Mouse (Mus musculus): ENCODE measurements at regions not wholly inside any gene's neighbourhood (a gene's known extent, or its start where the extent isn't known, plus 50 kb on each side); places are given as distances from the start of the nearest gene placed in this dataset.
"Not testable (repeated sequence)": the region's sequence is repeated elsewhere in the genome, so short reads cannot be mapped to it uniquely, and the experiment has no call there.

DNA sequence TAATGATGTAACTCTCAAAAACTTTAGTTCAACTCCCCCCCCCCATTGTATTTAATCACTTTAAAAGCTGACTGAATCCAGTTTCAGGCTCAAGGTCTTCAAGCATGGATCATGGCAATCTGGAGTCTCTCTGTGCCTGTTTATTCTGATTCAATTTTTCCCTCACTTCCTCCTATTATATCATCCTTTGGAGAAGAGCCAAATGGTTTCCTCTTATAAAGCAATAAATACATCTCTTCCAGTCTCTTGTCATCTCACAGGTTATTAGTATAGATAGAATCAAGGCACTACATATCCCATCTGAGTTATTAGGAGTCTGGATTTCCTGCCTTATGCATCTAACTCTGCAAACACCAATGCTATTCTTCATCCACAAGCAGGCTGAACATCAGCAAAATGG, 530.2 kb upstream of the Pdcd1 start:
- no peak for DNase-seq (ENCODE audit: low spot score in 2 of 2)
- Histone ChIP-seq H3K4me3 (no peak overlapping the region), H3K27ac (no peak overlapping the region)
- TF ChIP-seq CTCF (conservative IDR thresholded peaks at IDR 0.05) = no peak

GRCm38 (mm10) chr1:94581650-94582405, 529.5 kb upstream of the Pdcd1 start:
- Histone ChIP-seq H3K27ac (no peak overlapping the region), H3K4me3 (no peak overlapping the region)
- no peak for TF ChIP-seq CTCF (conservative IDR thresholded peaks at IDR 0.05)
- no peak for DNase-seq (ENCODE audit: low spot score in 2 of 2)

- Histone ChIP-seq H3K4me3 (no peak overlapping the region), H3K27ac (no peak overlapping the region)
- no peak for TF ChIP-seq CTCF (conservative IDR thresholded peaks at IDR 0.05)
- no peak for DNase-seq (ENCODE audit: low spot score in 2 of 2)
These were observed 480.6 kb upstream of the Pdcd1 start for GRCm38 (mm10) chr1:94532773-94533541.

- DNase-seq (ENCODE audit: low spot score in 2 of 2) = no peak
- no peak overlapping the region for H3K27ac ChIP-seq
- no peak overlapping the region for H3K4me3 ChIP-seq
- TF ChIP-seq CTCF (conservative IDR thresholded peaks at IDR 0.05) = no peak
These were observed 451.7 kb upstream of the Pdcd1 start for GRCm38 (mm10) chr1:94504080-94504520.

DNA sequence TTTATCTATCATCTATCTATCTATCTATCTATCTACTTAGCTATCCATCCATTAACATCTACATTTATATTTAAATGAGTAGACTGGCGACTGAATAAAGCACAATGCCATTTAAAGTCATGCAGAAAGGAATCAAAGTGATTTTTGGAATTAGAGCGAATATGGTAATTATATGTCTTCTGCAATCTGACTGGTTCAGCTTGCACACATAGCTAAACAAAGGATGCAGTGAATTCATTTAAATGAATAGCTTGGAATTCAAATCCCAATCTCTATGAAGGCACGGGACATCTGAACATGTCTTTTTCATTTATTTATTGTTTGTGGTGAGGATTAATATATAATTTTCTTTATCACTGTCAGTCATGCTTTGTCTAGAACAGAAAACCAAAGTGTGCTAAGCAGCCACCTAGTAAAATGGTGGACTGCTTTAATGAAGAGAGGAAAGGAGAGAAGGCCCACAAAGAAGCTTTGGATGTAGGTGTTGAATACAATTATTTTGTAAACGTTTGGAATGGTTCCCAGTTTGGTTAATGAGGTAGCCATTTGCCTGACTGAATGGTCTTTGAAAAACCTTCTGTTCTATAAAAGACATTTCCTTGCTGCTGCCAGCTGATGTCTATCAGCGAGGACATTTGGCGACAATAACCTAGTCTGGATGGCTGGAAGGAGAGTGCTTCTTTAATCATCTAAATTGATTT, 451.2 kb upstream of the Pdcd1 start:
- no peak overlapping the region for H3K27ac ChIP-seq
- no peak overlapping the region for H3K4me3 ChIP-seq
- no peak for TF ChIP-seq CTCF (conservative IDR thresholded peaks at IDR 0.05)
- peak in 1 of 2 experiments; percentile 1 for DNase-seq (ENCODE audit: low spot score in 2 of 2)

DNA sequence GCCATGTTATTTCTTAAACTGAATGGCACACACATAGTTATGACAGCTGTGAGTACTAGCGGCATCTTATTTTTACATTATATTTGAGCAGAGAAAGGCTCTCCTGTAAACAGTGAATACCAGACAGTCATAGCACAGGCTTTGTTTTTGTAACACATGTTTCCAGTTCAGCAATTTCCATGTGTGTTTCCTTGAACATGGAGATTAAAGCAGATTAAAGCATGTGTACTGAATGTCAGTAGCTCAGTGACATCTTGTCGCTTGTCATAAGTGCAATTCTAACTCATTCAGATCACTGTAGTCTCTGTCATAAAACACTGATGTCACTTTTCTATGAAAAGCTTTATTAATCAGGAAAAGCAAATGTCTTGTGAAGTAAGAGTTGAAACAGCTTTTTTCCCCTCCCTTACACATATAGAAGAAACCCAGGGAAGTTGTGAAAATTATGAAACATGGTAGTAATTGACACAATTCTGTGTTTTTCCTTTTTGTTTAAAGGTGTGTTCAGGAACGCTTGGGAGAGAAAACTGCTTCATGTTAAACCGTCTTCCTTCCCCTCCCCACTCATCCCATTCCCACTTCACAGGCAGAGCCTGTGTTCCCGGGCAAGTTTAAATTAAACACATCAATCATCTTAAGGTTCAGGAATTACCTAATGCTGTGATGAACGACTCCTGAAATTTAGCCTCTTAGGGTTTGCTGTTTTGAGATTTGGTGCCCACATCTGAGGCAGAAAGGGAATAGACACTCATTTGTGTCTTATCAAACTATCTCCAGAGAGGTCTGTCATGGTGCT, 449.9 kb upstream of the Pdcd1 start:
- TF ChIP-seq CTCF (conservative IDR thresholded peaks at IDR 0.05) = no peak
- Histone ChIP-seq H3K4me3 (no peak overlapping the region), H3K27ac (no peak overlapping the region)
- no peak for DNase-seq (ENCODE audit: low spot score in 2 of 2)

DNA sequence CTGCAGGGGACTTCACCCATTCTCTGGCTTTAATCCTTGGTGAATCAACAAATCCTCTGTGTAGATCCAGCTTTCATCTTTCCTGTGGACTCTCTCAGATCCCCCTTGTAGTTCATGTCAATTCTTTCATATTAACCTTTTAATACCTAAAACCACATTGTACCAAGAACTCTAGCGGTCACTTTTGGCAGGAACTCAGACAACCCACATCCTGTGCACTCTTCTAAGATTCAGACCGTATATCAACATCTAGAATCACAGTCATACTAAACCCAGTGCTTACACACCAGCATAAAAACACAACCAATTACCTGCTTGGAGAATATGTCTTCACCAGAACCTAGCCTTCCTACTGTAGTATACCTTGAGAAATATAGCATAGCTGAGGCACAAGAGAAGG, 444.6 kb upstream of the Pdcd1 start:
- H3K27ac ChIP-seq = no peak overlapping the region

GRCm38 (mm10) chr1:94496341-94496740, 444.0 kb upstream of the Pdcd1 start:
- Histone ChIP-seq H3K4me3 (no peak overlapping the region), H3K27ac (no peak overlapping the region)
- DNase-seq (ENCODE audit: low spot score in 2 of 2) = no peak
- TF ChIP-seq CTCF (conservative IDR thresholded peaks at IDR 0.05) = no peak

More for the DNA sequence above, 444.6 kb upstream of the Pdcd1 start:
- DNase-seq (ENCODE audit: low spot score in 2 of 2) = no peak
- no peak overlapping the region for H3K4me3 ChIP-seq
- no peak for TF ChIP-seq CTCF (conservative IDR thresholded peaks at IDR 0.05)

GRCm38 (mm10) chr1:94487062-94487461, 434.7 kb upstream of the Pdcd1 start:
- DNase-seq (ENCODE audit: low spot score in 2 of 2) = no peak
- no peak for TF ChIP-seq CTCF (conservative IDR thresholded peaks at IDR 0.05)
- H3K27ac ChIP-seq = no peak overlapping the region
- H3K4me3 ChIP-seq = no peak overlapping the region

DNA sequence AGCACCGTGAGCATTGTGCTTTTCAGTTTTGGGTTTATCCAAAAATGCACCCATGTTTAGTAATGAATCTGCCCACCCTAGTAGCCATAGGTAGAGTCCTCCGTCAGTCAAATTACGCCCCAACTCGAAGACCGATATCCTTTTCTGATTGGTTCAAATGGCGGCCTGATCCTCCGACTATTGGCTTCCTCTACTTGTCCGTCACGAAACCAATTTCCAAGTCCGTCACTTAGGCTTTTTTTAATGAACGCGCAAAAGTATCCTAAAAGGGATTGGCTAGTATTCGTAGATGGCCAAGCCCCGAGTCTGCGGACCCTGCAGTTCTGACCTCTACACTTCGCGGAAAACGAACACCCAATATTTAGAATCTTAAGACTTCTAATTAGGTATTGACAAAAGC, 417.5 kb upstream of the Pdcd1 start:
- not testable (repeated sequence) for H3K4me3 ChIP-seq, H3K27ac ChIP-seq
- DNase-seq (ENCODE audit: low spot score in 2 of 2) = peak in 1 of 2 experiments; percentile 26

- H3K4me3 ChIP-seq = no peak overlapping the region
- no peak for DNase-seq (ENCODE audit: low spot score in 2 of 2)
- H3K27ac ChIP-seq = no peak overlapping the region
- TF ChIP-seq CTCF (conservative IDR thresholded peaks at IDR 0.05) = no peak
These were observed 371.4 kb upstream of the Pdcd1 start for GRCm38 (mm10) chr1:94423731-94424130.

DNA sequence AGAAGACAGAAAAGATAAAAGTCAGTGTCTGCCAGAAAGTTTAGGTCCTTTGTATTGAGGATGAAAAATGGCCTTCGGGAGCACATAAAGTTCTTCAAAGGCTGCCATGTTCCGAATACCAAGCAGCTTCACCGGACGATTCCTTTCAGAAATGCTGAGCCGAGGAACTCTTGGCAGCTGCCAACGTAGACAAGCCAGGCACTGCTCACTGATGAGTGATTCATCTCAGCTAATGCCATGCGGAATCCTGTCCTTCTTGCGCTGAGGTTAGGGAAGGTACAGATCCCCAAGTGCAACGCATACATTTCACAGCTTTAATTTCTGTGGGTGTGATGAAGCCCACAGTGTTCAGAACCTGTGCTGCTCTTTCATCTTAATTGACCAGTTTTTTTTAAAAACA, 360.7 kb upstream of the Pdcd1 start:
- DNase-seq (ENCODE audit: low spot score in 2 of 2) = peak in 1 of 2 experiments; percentile 1
- Histone ChIP-seq H3K4me3 (no peak overlapping the region), H3K27ac (no peak overlapping the region)
- no peak for TF ChIP-seq CTCF (conservative IDR thresholded peaks at IDR 0.05)

Measured in layer of hippocampus, adult 2 months (tissue).